Mouse (Mus musculus) limb, embryonic 12.5 days (tissue): ENCODE measurements at regions not wholly inside any gene's neighbourhood (a gene's known extent, or its start where the extent isn't known, plus 50 kb on each side); places are given as distances from the start of the nearest gene placed in this dataset.
"Not testable (repeated sequence)": the region's sequence is repeated elsewhere in the genome, so short reads cannot be mapped to it uniquely, and the experiment has no call there.

Source experiments
- ATAC-seq: fragments of 200-750 bp; cut with Nextera tagmentation; 2 replicates; pipeline ENCODE4 v1.8.0; 2017; ENCODE audit warnings: low read depth, moderate TSS enrichment; ENCODE audit not compliant: insufficient number of reproducible peaks, insufficient read depth, low FRiP score, low TSS enrichment
- H3K27ac ChIP-seq: fragments of 300-500 bp; sonication (generic); 2 replicates; pipeline ENCODE4 v1.5.1; 2016; ENCODE audit warnings: mild to moderate bottlenecking, moderate library complexity
- H3K27me3 ChIP-seq: fragments of 300-500 bp; sonication (generic); 2 replicates; pipeline ENCODE4 v1.6.1; 2016; ENCODE audit warnings: mild to moderate bottlenecking, moderate library complexity
- H3K36me3 ChIP-seq: fragments of 300-500 bp; sonication (generic); 2 replicates; pipeline ENCODE4 v1.6.1; 2016; ENCODE audit warnings: mild to moderate bottlenecking, moderate library complexity
- H3K4me1 ChIP-seq: fragments of 300-500 bp; sonication (generic); replicated peaks from 2 replicates; pipeline ENCODE4 v1.6.1; 2016
- H3K4me2 ChIP-seq: fragments of 300-500 bp; sonication (generic); 2 replicates; pipeline ENCODE4 v1.6.1; 2016; ENCODE audit warnings: mild to moderate bottlenecking, moderate library complexity
- H3K4me3 ChIP-seq: fragments of 300-500 bp; sonication (generic); replicated peaks from 2 replicates; pipeline ENCODE4 v1.5.1; 2016; ENCODE audit warnings: mild to moderate bottlenecking
- H3K9ac ChIP-seq: fragments of 300-500 bp; sonication (generic); replicated peaks from 2 replicates; pipeline ENCODE4 v1.6.1; 2016; ENCODE audit warnings: mild to moderate bottlenecking, moderate library complexity
- H3K9me3 ChIP-seq: fragments of 300-500 bp; sonication (generic); 2 replicates; pipeline ENCODE4 v1.6.1; 2016; ENCODE audit warnings: mild to moderate bottlenecking, moderate library complexity
- WGBS: fragments of 180-500 bp; shearing (Covaris S2); methylation state at CpG from one replicate; pipeline ENCODE4 v1.1.7; 2016; 5-methylcytosine and 5-hydroxymethylcytosine counted together

DNA sequence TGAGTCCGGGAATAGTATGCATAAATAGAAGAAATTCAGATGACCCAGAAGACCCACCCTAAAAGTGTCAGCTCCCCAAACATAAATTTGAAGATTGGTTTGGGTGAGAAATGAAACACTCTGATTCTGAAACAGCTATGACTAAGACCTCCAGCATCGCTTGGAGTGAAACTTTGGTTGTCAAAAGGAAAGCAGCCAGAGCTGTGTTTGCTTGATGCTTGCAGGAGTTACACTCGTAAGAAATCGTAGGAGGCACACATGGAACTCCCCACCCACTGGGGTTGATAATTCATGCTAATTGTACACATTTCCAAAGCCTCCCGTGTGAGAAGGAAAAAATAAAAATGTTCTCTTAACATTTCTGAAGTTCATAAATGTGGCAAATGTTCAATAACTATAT lies 454.6 kb upstream of the Kif18a start:
- 74% methylated on average over 5 of the region's 5 CpGs for WGBS
- Histone ChIP-seq H3K4me1 (no peaks in the 10 kb centered on the region; the same call in 1 of the 2 replicates), H3K36me3 (no peaks in the 10 kb centered on the region), H3K27ac (no peak overlapping the region), H3K4me2 (no peak overlapping the region), H3K9me3 (no peaks in the 10 kb centered on the region), H3K4me3 (no peak overlapping the region), H3K9ac (no peak overlapping the region), H3K27me3 (no peaks in the 10 kb centered on the region)
- ATAC-seq = no peak

DNA sequence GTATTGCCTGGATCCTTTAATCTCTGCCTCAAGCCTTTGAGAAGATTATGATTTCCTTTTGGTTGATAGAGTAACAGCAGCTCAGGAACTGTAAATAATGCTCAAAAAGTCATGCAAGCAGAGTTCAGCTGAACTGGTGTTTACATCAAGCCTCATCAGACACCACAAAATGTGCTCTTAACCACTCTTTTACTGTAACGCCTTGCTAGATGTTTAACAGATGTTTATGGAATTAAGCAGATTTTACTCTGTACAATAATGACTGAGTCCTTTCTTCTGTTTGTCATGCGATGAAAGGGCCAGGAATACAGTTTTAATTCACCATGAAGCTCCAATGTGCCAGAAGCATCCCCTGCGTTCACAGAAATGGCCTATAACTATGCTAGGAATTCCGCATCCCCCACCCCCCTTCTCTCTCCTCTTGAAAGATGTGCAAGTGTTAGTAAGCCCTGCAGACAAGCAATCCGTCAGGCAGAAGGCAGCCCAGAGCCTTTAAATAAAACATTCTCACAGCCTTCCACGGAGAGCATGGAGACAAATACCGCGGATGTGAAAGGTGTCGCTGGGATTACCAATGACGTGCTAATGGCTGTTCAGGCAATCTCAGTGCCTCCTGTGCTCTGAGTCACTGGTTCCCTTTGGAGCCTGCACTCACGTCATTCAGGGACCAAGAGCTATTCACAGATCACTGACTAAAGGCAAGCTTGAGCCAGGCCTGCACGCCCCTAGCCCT lies 453.3 kb upstream of the Kif18a start:
- no peak overlapping the region for H3K4me3 ChIP-seq
- ATAC-seq = peak; percentile 80; the same call in 1 of the 2 replicates
- H3K4me2 ChIP-seq = peak overlapping the region; percentile 36
- H3K9ac ChIP-seq = no peak overlapping the region
- 10% methylated on average over 12 of the region's 12 CpGs for WGBS
- H3K27me3 ChIP-seq = no peaks in the 10 kb centered on the region
- no peak overlapping the region for H3K27ac ChIP-seq
- no peaks in the 10 kb centered on the region for H3K36me3 ChIP-seq
- no peaks in the 10 kb centered on the region; the same call in 1 of the 2 replicates for H3K4me1 ChIP-seq
- H3K9me3 ChIP-seq = no peaks in the 10 kb centered on the region

DNA sequence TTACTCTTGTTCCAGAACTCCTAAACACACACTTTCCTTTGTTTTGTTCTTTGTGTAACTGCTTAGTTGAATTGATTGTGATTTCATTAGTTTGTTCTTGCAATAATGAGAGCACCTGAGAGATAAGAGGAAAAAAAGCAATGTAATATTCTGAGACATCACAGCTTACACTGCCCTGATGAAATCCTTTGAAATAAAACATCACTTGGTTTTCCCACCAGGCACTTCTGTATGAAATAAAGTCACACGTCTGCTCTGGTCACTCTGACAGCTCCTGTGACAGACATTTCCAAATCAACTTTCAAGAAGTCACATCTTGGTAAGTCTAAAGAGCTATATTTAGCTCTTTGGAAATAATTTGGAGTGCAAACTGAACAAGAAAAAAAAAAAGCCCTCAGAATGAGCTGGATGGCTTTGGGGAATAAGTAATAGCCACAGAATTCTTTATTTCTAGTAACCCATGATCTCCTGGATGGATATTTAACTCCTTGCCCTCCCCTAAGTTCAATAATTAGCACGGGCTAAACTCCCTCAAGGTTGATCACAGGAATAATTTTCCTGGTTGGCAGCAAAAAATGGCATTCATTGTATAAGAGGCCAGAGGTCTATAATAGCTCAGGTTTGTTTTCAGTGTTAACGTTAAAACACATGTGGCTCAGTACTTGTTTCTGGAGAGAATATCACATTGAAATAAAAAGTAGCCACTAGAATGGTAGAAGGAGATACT lies 452.4 kb upstream of the Kif18a start:
- no peaks in the 10 kb centered on the region for H3K27me3 ChIP-seq
- no peak overlapping the region for H3K9ac ChIP-seq
- H3K4me3 ChIP-seq = no peak overlapping the region
- H3K27ac ChIP-seq = no peak overlapping the region
- H3K4me2 ChIP-seq = no peak overlapping the region
- ATAC-seq = no peak
- H3K4me1 ChIP-seq = no peaks in the 10 kb centered on the region; the same call in 1 of the 2 replicates
- WGBS = 51% methylated on average over 3 of the region's 3 CpGs
- no peaks in the 10 kb centered on the region for H3K9me3 ChIP-seq
- H3K36me3 ChIP-seq = no peaks in the 10 kb centered on the region

DNA sequence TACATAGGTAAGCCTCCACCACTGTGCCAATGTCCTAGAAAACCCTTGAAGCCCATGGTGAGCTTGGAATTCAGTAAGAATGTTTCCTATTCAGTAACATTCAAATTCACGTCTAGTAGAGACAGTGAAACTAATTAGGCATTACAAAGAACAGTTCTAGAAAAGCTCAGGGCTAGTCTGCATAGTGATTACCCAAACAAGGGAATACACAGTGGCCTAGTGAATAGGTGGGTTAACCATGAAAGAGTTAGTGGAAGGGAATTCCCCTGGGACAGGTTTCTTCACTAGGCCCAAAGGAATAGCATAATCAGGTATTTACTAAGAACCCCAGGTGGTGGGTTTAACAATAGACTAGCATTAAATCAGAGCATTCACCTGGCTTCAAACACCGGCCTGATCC lies 436.7 kb upstream of the Kif18a start:
- not testable (repeated sequence) for H3K27ac ChIP-seq, H3K36me3 ChIP-seq, H3K4me1 ChIP-seq, H3K4me2 ChIP-seq, H3K4me3 ChIP-seq, ATAC-seq, H3K9me3 ChIP-seq, H3K27me3 ChIP-seq, H3K9ac ChIP-seq
- WGBS = 70% methylated on average over 2 of the region's 2 CpGs

DNA sequence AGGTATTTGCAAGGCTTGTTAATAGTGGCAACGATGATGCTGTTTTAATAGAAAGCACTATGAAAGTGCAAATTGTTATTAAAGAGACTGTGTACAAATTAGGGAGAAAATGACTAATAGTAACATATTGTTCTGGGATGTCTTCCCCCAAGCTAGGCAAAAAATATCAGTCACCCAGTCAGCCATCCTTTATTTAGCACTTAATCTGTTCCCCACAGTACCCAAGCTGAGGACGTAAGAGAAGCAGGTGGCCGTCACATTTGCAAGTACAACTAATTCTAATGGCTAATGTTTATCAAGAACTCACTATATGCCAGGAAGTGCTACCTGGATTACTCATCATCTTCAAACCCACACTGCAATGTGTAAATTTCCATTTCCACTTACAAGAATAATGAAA lies 432.5 kb upstream of the Kif18a start:
- ATAC-seq = no peak
- Histone ChIP-seq H3K4me2 (no peak overlapping the region), H3K9me3 (no peaks in the 10 kb centered on the region), H3K9ac (no peak overlapping the region), H3K27ac (no peak overlapping the region), H3K4me3 (no peak overlapping the region), H3K27me3 (no peaks in the 10 kb centered on the region), H3K36me3 (no peaks in the 10 kb centered on the region), H3K4me1 (no peaks in the 10 kb centered on the region)
- WGBS = 80% methylated on average over 3 of the region's 3 CpGs

DNA sequence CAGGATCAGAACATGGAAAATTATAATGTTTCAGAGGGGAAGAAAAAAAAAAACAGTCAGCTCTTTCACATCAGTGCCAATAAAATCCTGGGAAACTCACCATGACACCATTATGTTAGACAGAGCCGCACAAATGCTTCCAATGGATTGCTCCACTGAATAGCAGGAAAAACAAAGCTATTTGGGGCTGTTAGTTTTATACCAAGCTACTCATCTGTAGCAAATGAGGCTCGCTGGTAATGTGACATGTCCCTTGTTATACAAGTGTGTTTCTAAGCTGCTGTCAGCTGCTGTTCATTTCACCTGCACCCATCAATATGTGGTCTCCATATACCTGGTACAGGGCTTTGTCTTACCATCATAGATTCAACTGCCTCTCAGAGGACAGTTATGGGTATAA lies 426.1 kb upstream of the Kif18a start:
- no peaks in the 10 kb centered on the region for H3K36me3 ChIP-seq
- ATAC-seq = no peak
- no peak overlapping the region for H3K4me3 ChIP-seq
- H3K9ac ChIP-seq = no peak overlapping the region
- no peaks in the 10 kb centered on the region for H3K9me3 ChIP-seq
- no peak overlapping the region for H3K4me2 ChIP-seq
- WGBS = 73% methylated on average over 2 of the region's 2 CpGs
- H3K4me1 ChIP-seq = no peaks in the 10 kb centered on the region
- no peaks in the 10 kb centered on the region for H3K27me3 ChIP-seq
- no peak overlapping the region for H3K27ac ChIP-seq

DNA sequence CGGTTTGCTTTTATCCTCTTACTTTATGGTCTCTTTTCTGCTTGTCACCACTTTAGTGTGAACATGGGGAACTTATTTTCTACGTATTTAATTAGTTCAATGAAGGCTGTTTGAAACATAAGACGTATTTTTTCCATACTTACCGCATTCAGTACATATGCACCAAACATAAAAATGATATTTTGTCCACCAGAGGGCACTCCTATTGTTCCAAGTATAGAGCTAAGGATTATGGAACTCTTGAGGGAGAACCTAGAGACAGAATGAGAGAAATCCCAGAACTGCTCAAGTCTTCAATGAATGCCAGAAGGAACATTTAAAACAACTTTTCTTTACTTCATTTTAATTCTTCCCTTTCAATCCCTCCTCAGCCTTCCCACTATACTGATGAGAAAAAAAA lies 403.4 kb upstream of the Kif18a start:
- no peak for ATAC-seq
- WGBS = 66% methylated on average over 4 of the region's 4 CpGs

DNA sequence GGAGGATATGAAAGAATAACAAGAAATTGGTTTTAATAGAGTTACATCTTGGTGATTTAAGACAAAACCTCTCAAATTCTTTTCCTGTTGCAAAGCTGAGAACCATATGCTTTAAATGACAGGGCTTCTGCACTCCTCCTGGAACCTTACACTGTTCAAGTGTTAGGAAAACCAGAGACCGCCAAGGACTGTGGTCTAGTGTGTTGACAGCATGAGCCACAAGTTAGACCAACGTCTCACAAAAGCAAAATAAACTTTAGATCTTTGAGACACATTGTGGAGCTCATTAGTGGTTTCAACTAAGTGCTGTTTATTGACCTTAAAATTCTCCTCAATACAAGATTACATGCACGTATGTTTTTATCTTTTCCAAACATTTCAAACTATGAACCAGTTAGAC lies 402.9 kb upstream of the Kif18a start:
- Histone ChIP-seq H3K27ac (no peak overlapping the region), H3K4me2 (no peak overlapping the region), H3K4me1 (no peaks in the 10 kb centered on the region), H3K9me3 (no peaks in the 10 kb centered on the region), H3K9ac (no peak overlapping the region), H3K36me3 (no peaks in the 10 kb centered on the region), H3K27me3 (no peaks in the 10 kb centered on the region), H3K4me3 (no peak overlapping the region)
- no peak for ATAC-seq
- 38% methylated on average over 3 of the region's 3 CpGs for WGBS

More for the DNA sequence above, 403.4 kb upstream of the Kif18a start:
- no peak overlapping the region for H3K9ac ChIP-seq
- H3K27me3 ChIP-seq = no peaks in the 10 kb centered on the region
- H3K36me3 ChIP-seq = no peaks in the 10 kb centered on the region
- H3K4me3 ChIP-seq = no peak overlapping the region
- no peak overlapping the region for H3K27ac ChIP-seq
- H3K4me2 ChIP-seq = no peak overlapping the region
- H3K9me3 ChIP-seq = no peaks in the 10 kb centered on the region
- no peaks in the 10 kb centered on the region for H3K4me1 ChIP-seq

DNA sequence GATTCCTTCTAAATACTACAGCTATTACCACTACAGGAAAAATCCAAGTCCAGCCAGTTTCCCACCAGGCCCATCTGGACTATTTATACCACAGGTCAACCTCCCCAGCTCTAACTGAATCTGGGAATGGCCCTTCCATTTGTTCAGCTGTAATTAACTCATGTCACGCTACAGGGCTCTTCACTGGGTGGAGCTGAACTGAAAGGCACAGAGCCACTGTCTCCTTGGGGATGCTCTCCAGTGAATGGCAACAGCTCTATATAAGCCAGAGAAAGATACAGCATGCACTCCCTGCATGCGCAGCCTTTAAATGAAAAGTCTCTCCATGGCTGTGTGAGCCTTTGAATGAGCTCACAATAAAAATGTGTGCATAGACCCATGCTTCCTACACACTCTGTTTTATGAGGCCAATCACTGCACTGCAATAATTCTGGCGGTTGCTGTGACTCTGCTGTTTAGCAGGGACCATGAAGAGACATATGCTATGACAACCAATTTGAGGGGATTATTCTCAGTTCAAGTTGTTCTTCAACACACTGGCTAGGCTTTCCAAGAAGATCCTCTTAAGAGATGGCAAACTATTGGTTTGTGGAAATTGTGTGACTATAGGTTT lies 376.3 kb upstream of the Kif18a start:
- H3K9ac ChIP-seq = no peak overlapping the region
- H3K36me3 ChIP-seq = no peaks in the 10 kb centered on the region
- no peak overlapping the region for H3K4me3 ChIP-seq
- 59% methylated on average over 3 of the region's 3 CpGs for WGBS
- no peak overlapping the region for H3K27ac ChIP-seq
- H3K4me1 ChIP-seq = no peaks in the 10 kb centered on the region
- no peaks in the 10 kb centered on the region for H3K9me3 ChIP-seq
- no peak; the same call in 1 of the 2 replicates for ATAC-seq
- H3K27me3 ChIP-seq = no peaks in the 10 kb centered on the region
- no peak overlapping the region for H3K4me2 ChIP-seq

DNA sequence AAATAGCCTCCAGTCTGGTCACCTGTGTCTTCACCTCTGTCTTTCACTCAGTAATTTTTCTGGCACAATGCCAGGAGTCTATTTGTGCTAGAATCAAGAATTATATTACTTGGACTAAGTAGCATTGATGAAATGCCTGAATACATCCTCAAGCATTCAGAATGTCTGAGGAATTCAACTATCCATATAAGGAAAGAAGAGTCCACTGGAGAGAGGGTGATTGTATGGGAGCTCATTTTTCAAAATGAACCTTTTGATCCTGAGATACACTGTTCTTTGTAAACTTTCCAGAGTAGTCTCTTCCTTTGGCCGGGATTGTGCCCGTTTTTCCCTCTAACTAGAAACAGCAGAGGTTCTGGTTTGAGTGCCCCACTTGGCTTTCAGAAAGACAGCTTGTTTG lies 367.0 kb upstream of the Kif18a start:
- Histone ChIP-seq H3K27me3 (no peaks in the 10 kb centered on the region), H3K9me3 (no peaks in the 10 kb centered on the region), H3K36me3 (no peaks in the 10 kb centered on the region), H3K9ac (no peak overlapping the region), H3K4me2 (no peak overlapping the region), H3K4me1 (no peaks in the 10 kb centered on the region), H3K27ac (no peak overlapping the region), H3K4me3 (no peak overlapping the region)
- ATAC-seq = no peak
- 57% methylated on average over 2 of the region's 2 CpGs for WGBS

DNA sequence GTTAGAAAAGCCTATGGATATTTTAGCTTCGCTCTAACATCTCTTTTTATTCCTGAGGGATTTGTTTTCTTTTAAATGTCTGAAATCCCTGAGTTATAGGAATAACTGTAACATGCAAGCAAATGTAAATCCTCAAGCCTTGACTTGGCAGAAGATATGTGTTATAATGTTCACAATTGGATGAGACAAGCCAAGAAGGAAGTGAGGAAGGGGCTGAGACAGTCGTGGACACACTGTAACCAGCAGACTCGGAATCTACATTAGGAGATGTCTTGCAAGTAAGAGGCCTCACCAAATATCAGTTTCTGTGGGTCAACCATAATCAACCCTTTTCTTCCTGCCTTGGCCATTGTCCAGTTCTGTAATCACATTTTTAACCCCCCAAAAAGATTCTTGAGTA lies 366.6 kb upstream of the Kif18a start:
- Histone ChIP-seq H3K9me3 (no peaks in the 10 kb centered on the region), H3K4me3 (no peak overlapping the region), H3K9ac (no peak overlapping the region), H3K27me3 (no peaks in the 10 kb centered on the region), H3K4me2 (no peak overlapping the region), H3K36me3 (no peaks in the 10 kb centered on the region), H3K27ac (no peak overlapping the region), H3K4me1 (no peaks in the 10 kb centered on the region)
- no peak for ATAC-seq
- WGBS = 73% methylated on average over 3 of the region's 3 CpGs
